Mouse (Mus musculus) brain, embryonic 14.5 days (tissue): ENCODE measurements around the gene Clec11a.

ENCODE experiments used
- CTCF ChIP-seq: fragments of 200-500 bp; IDR thresholded peaks from 2 replicates; pipeline ENCODE4 v1.5.1; 2012; ENCODE audit warnings: inconsistent platforms, mild to moderate bottlenecking, moderate library complexity, borderline replicate concordance; ENCODE audit not compliant: insufficient read depth, insufficient read length; ENCODE audit errors: extremely low read depth
- POLR2A ChIP-seq: fragments of 200-500 bp; IDR thresholded peaks from 2 replicates; pipeline ENCODE4 v1.6.1; 2012; ENCODE audit warnings: mild to moderate bottlenecking, inconsistent platforms, borderline replicate concordance; ENCODE audit not compliant: poor library complexity, insufficient read depth, insufficient read length, severe bottlenecking; ENCODE audit errors: extremely low read depth

DNA sequence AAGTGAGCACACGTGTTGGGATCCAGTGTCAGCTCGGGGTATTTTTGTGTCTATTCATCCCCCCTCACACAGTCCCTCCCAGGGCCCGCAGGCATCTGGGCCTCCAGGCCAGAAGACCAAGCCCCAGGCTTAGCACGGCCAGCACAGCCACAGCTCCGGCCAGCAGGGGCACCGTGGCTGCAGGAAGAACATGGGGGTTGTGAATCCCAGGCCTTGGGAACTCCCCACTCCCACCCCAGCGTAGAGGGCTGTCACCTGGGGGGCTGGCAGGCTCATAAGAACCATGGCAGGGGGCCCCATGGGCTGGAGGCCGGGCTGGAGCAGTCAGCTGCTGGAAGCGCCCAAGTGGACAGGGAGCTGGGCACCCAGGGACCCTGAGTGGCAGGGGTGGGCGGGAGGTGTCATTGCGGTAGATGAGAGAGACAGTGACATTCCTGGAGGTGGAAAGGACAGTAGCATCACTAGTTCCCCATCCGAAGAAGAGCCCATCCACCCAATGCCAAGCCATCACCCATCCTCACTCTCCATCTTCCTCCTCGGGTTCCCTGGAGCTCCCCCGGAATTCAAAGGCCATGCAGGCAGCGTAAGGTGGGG, 53.6 kb downstream of the Clec11a start:
- TF ChIP-seq CTCF, result no peak
- TF ChIP-seq POLR2A, result no peak
